Mouse (Mus musculus) heart, postnatal 0 days (tissue): ENCODE measurements at regions not wholly inside any gene's neighbourhood (a gene's known extent, or its start where the extent isn't known, plus 50 kb on each side); places are given as distances from the start of the nearest gene placed in this dataset.

Source experiments
- ATAC-seq: fragments of 200-750 bp; cut with Nextera tagmentation; 2 replicates; pipeline ENCODE4 v1.8.0; 2017; ENCODE audit warnings: low read depth, moderate number of reproducible peaks, moderate library complexity; ENCODE audit not compliant: insufficient read depth
- DNase-seq: peaks from one replicate; pipeline ENCODE4 v3.0.0-alpha.2; 2016; ENCODE audit warnings: low spot score
- H3K27ac ChIP-seq: fragments of 300-500 bp; sonication (generic); 2 replicates; pipeline ENCODE4 v1.5.1; 2014; ENCODE audit warnings: low read depth, mild to moderate bottlenecking
- H3K27me3 ChIP-seq: fragments of 300-500 bp; sonication (generic); 2 replicates; pipeline ENCODE4 v1.6.1; 2014; ENCODE audit warnings: low read length, mixed read lengths; ENCODE audit not compliant: control insufficient read depth, insufficient read depth
- H3K36me3 ChIP-seq: fragments of 300-500 bp; sonication (generic); replicated peaks from 2 replicates; pipeline ENCODE4 v1.6.1; 2014; ENCODE audit warnings: low read length, mixed read lengths; ENCODE audit not compliant: control insufficient read depth, insufficient read depth
- H3K4me1 ChIP-seq: fragments of 300-500 bp; sonication (generic); 2 replicates; pipeline ENCODE4 v1.6.1; 2014; ENCODE audit warnings: antibody characterized with exemption; ENCODE audit not compliant: control insufficient read depth, insufficient read depth
- H3K4me2 ChIP-seq: fragments of 300-500 bp; sonication (generic); 2 replicates; pipeline ENCODE4 v1.6.1; 2014; ENCODE audit warnings: low read depth, mild to moderate bottlenecking, low read length, moderate library complexity
- H3K4me3 ChIP-seq: fragments of 300-500 bp; sonication (generic); 2 replicates; pipeline ENCODE4 v1.5.1; 2014; ENCODE audit warnings: low read depth, low read length
- H3K9ac ChIP-seq: fragments of 300-500 bp; sonication (generic); replicated peaks from 2 replicates; pipeline ENCODE4 v1.6.1; 2014; ENCODE audit warnings: low read depth, low read length, mixed read lengths
- H3K9me3 ChIP-seq: fragments of 300-500 bp; sonication (generic); replicated peaks from 2 replicates; pipeline ENCODE4 v1.6.1; 2016; ENCODE audit warnings: low read length; ENCODE audit not compliant: control insufficient read depth
- CTCF ChIP-seq: IDR thresholded peaks from 2 replicates; pipeline ENCODE4 v1.5.1; 2016; ENCODE audit warnings: antibody characterized with exemption, control low read depth, low read depth
- EP300 ChIP-seq: IDR thresholded peaks from 2 replicates; pipeline ENCODE4 v1.6.1; 2016; ENCODE audit warnings: antibody characterized with exemption, low read depth
- WGBS: fragments of 180-500 bp; shearing (Covaris S2); extraction: QIAGEN DNeasy Blood & Tissue Kit; methylation state at CpG from one replicate; pipeline ENCODE4 v1.1.7; 2014; 5-methylcytosine and 5-hydroxymethylcytosine counted together

- Histone ChIP-seq H3K27ac (0 out of 2 replicates have a peak overlapping the region, but pooled peaks have one; percentile 55), H3K9ac (no peak overlapping the region), H3K4me3 (no peak overlapping the region), H3K4me2 (no peak overlapping the region), H3K36me3 (no peaks in the 10 kb centered on the region), H3K27me3 (no peaks in the 10 kb centered on the region), H3K9me3 (0 out of 2 replicates have a peak, but pooled peaks cover 10% of the 10 kb centered on the region), H3K4me1 (peaks cover 4% of the 10 kb centered on the region)
- no peak for DNase-seq
- TF ChIP-seq CTCF, result no peak
- TF ChIP-seq EP300, result no peak
- ATAC-seq, result no peak
- 62% methylated on average over 4 of the region's 4 CpGs for WGBS
Observed at GRCm38 (mm10) chr10:117472568-117472930, 92.7 kb upstream of the Cpsf6 start.

DNA sequence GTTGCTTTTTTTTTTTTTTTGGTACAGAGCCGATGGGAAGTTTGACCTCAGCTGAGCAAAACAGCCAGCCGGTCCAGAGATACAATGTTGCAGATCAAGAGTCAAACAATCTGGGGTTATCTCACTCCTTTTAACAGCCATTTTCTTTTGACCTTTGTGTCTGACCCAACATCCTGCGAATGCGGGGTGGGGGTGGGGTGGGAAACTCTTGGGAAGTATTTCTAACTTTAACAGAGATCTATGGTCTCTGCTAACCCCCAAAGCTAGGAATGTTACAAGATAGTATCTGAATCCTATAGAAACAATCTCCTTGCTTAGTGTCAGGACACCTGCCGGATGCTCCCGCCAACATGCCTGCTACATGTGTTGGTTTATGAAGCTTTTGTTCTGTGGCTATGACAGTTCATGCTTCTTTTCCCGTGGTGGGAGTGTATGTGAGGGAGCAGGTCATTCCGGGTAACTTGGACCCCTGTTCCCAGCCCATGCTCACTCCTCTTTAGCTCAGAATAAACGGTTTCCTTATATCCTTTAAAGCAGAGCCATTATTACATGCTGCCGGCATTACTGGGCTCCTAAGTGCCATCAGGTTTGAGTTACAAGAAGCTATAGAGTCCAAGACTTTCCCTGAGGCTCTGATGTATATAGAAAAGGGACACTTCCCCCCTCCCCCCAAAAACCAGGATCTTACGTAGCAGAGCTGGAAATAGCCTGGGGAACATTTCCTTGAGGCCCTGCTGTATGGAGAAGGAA, 92.2 kb upstream of the Cpsf6 start:
- Histone ChIP-seq H3K4me1 (peaks cover 4% of the 10 kb centered on the region), H3K27ac (peak overlapping the region; percentile 55), H3K4me3 (no peak overlapping the region), H3K36me3 (no peaks in the 10 kb centered on the region), H3K4me2 (no peak overlapping the region), H3K27me3 (no peaks in the 10 kb centered on the region), H3K9ac (no peak overlapping the region), H3K9me3 (0 out of 2 replicates have a peak, but pooled peaks cover 10% of the 10 kb centered on the region)
- TF ChIP-seq CTCF (no peak), EP300 (no peak)
- 36% methylated on average over 11 of the region's 11 CpGs for WGBS
- ATAC-seq (no peak), DNase-seq (no peak)

GRCm38 (mm10) chr10:117471036-117471817, 91.4 kb upstream of the Cpsf6 start:
- 0 out of 2 replicates have a peak, but pooled peaks cover 10% of the 10 kb centered on the region for H3K9me3 ChIP-seq
- 34% methylated on average over 8 of the region's 8 CpGs for WGBS
- no peak for DNase-seq
- H3K27me3 ChIP-seq, result no peaks in the 10 kb centered on the region
- H3K9ac ChIP-seq, result no peak overlapping the region
- no peaks in the 10 kb centered on the region for H3K36me3 ChIP-seq
- peaks cover 4% of the 10 kb centered on the region for H3K4me1 ChIP-seq
- H3K27ac ChIP-seq, result peak overlapping the region; percentile 53; the same call in 1 of the 2 replicates
- no peak overlapping the region for H3K4me2 ChIP-seq
- H3K4me3 ChIP-seq, result no peak overlapping the region
- no peak for ATAC-seq
- TF ChIP-seq CTCF (no peak), EP300 (no peak)

DNA sequence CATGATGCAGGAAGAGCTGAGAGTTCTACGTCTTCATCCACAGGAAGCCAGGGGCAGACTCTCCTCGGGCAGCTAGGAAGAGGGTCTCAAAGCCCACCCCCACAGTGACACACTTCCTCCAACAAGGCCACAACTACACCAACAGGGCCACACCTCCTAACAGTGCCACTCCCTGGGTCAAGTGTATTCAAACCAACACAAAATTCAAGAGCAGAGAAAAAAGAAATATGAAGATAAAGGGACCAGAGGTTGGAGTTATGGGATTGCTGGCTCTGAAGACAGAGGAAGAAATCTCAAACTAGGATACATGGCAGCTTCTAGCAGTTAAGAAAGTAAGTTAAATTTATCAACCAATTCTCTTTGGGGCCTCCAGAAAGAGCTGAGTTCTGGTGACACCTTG, 90.7 kb upstream of the Cpsf6 start:
- 79% methylated on average over 2 of the region's 2 CpGs for WGBS

DNA sequence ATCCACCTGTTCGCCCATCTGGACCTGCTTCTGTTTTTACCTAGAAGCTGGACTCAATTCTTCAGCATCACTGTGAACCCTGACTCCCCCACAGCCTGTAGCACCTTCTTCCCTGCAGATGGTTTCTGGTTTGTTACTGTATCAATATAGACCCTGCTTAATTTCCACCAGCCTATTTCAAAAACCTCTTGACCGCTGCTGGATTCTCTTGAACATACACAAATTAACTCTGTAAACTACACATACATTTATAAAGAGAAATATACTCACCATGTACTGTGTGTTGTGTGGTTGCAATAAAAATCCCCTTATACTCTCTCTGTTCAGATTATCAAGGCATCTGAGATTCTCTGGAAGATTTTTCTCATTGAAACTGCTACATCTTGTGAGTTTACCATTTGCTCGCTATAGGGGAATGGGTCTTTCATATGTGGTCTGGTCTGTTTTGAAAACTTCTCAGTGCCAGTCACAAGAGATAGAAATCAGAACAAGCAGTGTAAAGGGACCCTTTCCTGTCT, 89.8 kb upstream of the Cpsf6 start:
- DNase-seq (no peak), ATAC-seq (no peak)
- Histone ChIP-seq H3K27ac (no peak overlapping the region), H3K27me3 (no peaks in the 10 kb centered on the region), H3K4me1 (peaks cover 4% of the 10 kb centered on the region), H3K9ac (no peak overlapping the region), H3K4me3 (no peak overlapping the region), H3K4me2 (no peak overlapping the region), H3K9me3 (0 out of 2 replicates have a peak, but pooled peaks cover 10% of the 10 kb centered on the region), H3K36me3 (no peaks in the 10 kb centered on the region)
- WGBS, result 88% methylated on average over 3 of the region's 3 CpGs
- TF ChIP-seq EP300 (no peak), CTCF (no peak)

More for the DNA sequence above, 90.7 kb upstream of the Cpsf6 start:
- DNase-seq (no peak), ATAC-seq (no peak)
- no peaks in the 10 kb centered on the region for H3K36me3 ChIP-seq
- no peak overlapping the region for H3K9ac ChIP-seq
- 0 out of 2 replicates have a peak, but pooled peaks cover 10% of the 10 kb centered on the region for H3K9me3 ChIP-seq
- peaks cover 4% of the 10 kb centered on the region for H3K4me1 ChIP-seq
- no peaks in the 10 kb centered on the region for H3K27me3 ChIP-seq
- no peak for TF ChIP-seq CTCF
- no peak for TF ChIP-seq EP300
- H3K4me2 ChIP-seq, result no peak overlapping the region
- no peak overlapping the region for H3K4me3 ChIP-seq
- no peak overlapping the region; the same call in 1 of the 2 replicates for H3K27ac ChIP-seq
